Mouse (Mus musculus): ENCODE data around the gene Gtf2f1. TPM values are rescaled to one million over a fixed set of nuclear protein-coding genes. Genes with fewer than 3 reads are reported as not detected.

Gtf2f1 gene
- polyA plus RNA-seq, 1 experiment from 2014 or later: 58.0 TPM

DNA sequence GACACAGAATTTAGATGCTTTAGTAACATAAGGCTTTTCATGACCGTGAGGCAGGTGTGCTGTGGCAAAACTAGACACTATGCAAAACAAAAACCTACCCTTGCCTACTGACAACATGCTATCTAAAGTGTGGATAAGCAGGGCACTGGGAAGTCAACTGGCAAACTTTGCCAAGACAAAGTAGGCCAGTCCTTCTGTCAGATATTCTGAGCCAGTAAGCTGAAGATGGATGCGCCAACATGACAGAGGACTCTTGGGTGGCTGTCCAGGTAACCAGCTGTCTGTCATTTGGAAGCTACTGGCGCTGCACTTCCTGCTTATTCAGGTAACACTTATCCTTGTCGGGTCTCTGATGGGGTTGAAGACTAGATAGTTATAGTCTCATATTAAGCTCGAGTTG, 41.0 kb downstream of the Gtf2f1 start:
- no peaks in the 10 kb centered on the region for H3K27me3 ChIP-seq (ENCODE audit: control insufficient read depth, insufficient read depth, low read length)
- no peaks in the 10 kb centered on the region for H3K36me3 ChIP-seq (ENCODE audit: control insufficient read depth, insufficient read depth, low read length)
- no peaks in the 10 kb centered on the region for H3K9me3 ChIP-seq (replicated peaks; ENCODE audit: control insufficient read depth, low read length)
- ATAC-seq (ENCODE audit: insufficient read depth, low FRiP score): no peak
- WGBS: 65% methylated on average over 5 of the region's 5 CpGs
- no peak overlapping the region for H3K4me3 ChIP-seq (replicated peaks; ENCODE audit: low read length)
- H3K4me1 ChIP-seq (ENCODE audit: control insufficient read depth, insufficient read depth, low read length): no peaks in the 10 kb centered on the region
- no peak overlapping the region for H3K4me2 ChIP-seq (ENCODE audit: low read depth, low read length)
- no peak overlapping the region for H3K27ac ChIP-seq (ENCODE audit: low read length)
- H3K9ac ChIP-seq (ENCODE audit: low read length): no peak overlapping the region

DNA sequence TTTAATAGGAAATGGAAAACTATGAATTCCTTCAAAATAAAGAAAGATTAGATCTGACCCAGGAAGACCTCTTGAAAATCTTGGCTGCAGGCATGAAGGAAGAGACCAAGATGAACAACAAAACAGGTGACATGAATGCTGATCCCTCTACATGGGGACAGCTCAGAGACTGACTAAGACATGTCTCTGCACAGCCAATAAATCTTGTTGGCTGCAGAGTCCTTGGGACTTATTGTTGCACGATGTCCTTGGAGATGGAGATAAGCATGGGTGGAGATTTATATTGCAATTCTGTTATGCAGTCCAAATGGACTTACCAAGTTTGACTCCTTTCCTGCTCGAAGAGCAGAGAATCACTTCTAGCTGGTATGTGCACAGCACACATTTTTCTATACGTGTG, 41.8 kb downstream of the Gtf2f1 start:
- no peak overlapping the region for H3K9ac ChIP-seq (ENCODE audit: low read length)

GRCm38 (mm10) chr17:56963646-56964045, 47.4 kb downstream of the Gtf2f1 start:
- H3K9me3 ChIP-seq (replicated peaks; ENCODE audit: control insufficient read depth, low read length): no peaks in the 10 kb centered on the region
- no peak for ATAC-seq (ENCODE audit: insufficient read depth, low FRiP score)
- H3K27me3 ChIP-seq (ENCODE audit: control insufficient read depth, insufficient read depth, low read length): no peaks in the 10 kb centered on the region
- H3K9ac ChIP-seq (ENCODE audit: low read length): no peak overlapping the region
- H3K36me3 ChIP-seq (ENCODE audit: control insufficient read depth, insufficient read depth, low read length): no peaks in the 10 kb centered on the region
- H3K27ac ChIP-seq (ENCODE audit: low read length): no peak overlapping the region
- 72% methylated on average over 6 of the region's 6 CpGs for WGBS
- no peak overlapping the region for H3K4me2 ChIP-seq (ENCODE audit: low read depth, low read length)
- H3K4me3 ChIP-seq (replicated peaks; ENCODE audit: low read length): no peak overlapping the region
- no peaks in the 10 kb centered on the region for H3K4me1 ChIP-seq (ENCODE audit: control insufficient read depth, insufficient read depth, low read length)

More for the DNA sequence above, 41.8 kb downstream of the Gtf2f1 start:
- 52% methylated on average over 3 of the region's 3 CpGs for WGBS
- no peak overlapping the region for H3K4me3 ChIP-seq (replicated peaks; ENCODE audit: low read length)
- ATAC-seq (ENCODE audit: insufficient read depth, low FRiP score): no peak
- H3K9me3 ChIP-seq (replicated peaks; ENCODE audit: control insufficient read depth, low read length): no peaks in the 10 kb centered on the region
- H3K36me3 ChIP-seq (ENCODE audit: control insufficient read depth, insufficient read depth, low read length): no peaks in the 10 kb centered on the region
- H3K4me2 ChIP-seq (ENCODE audit: low read depth, low read length): no peak overlapping the region
- H3K27ac ChIP-seq (ENCODE audit: low read length): no peak overlapping the region
- H3K27me3 ChIP-seq (ENCODE audit: control insufficient read depth, insufficient read depth, low read length): no peaks in the 10 kb centered on the region
- H3K4me1 ChIP-seq (ENCODE audit: control insufficient read depth, insufficient read depth, low read length): no peaks in the 10 kb centered on the region

DNA sequence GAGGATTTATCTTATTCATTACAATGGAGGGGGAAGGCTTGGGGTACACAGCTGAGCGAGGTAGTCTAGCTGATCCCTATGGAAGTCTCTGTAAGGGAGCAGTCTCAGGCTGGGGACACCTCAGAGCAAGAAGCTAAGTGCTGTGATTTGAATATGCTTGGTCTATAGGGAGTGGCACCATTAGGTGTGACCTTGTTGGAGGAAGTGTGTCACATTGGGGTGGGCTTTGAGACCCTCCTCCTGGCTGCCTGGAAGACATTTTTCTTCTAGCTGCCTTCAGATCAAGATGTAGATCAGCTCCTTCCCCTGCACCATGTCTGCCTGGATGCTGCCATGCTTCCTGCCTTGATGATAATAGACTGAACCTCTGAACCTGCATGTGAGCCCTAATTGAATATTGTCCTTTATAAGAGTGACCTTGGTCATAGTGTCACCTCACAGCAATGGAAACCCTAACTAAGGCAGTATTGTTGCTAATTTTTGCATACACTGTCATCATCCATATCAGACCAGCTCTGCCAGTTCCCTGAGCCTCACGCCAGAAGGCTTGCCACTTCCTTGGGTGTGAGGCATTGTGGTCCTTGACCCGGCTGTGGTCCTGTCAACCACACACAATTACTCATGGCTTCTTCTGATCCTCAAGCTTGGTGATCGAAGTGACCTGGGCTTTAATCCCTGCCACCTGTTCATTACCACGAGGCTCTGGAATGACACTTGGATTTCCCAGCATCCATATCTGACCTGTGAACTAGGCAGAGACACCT, 48.3 kb downstream of the Gtf2f1 start:
- no peak overlapping the region for H3K9ac ChIP-seq (ENCODE audit: low read length)
- no peak overlapping the region for H3K4me3 ChIP-seq (replicated peaks; ENCODE audit: low read length)
- H3K4me1 ChIP-seq (ENCODE audit: control insufficient read depth, insufficient read depth, low read length): no peaks in the 10 kb centered on the region
- H3K9me3 ChIP-seq (replicated peaks; ENCODE audit: control insufficient read depth, low read length): no peaks in the 10 kb centered on the region
- H3K27ac ChIP-seq (ENCODE audit: low read length): no peak overlapping the region
- H3K36me3 ChIP-seq (ENCODE audit: control insufficient read depth, insufficient read depth, low read length): no peaks in the 10 kb centered on the region
- no peaks in the 10 kb centered on the region for H3K27me3 ChIP-seq (ENCODE audit: control insufficient read depth, insufficient read depth, low read length)
- H3K4me2 ChIP-seq (ENCODE audit: low read depth, low read length): no peak overlapping the region
- WGBS: 67% methylated on average over 5 of the region's 5 CpGs
- no peak for ATAC-seq (ENCODE audit: insufficient read depth, low FRiP score)

DNA sequence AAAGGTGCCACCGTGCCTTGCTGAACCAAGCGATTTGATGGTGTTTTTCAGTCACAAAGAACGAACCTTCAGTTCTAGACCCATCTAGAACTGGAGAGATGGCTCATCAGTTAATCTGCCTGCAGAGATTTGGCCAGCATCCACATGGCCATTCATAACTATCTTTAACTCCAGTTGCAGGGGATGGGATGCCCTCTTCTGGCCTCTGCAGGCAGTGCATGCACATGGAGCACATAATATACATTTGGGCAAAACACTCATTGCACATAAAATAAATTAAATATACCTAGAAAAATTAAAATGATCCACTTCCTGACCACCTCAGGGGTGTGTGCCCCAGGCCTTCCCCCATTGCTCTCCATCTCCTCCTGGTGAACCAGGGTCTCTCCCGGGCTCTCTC, 49.2 kb downstream of the Gtf2f1 start:
- no peak for ATAC-seq (ENCODE audit: insufficient read depth, low FRiP score)
- Histone ChIP-seq H3K4me3 (replicated peaks; ENCODE audit: low read length) (no peak overlapping the region), H3K9ac (ENCODE audit: low read length) (no peak overlapping the region), H3K27me3 (ENCODE audit: control insufficient read depth, insufficient read depth, low read length) (no peaks in the 10 kb centered on the region), H3K36me3 (ENCODE audit: control insufficient read depth, insufficient read depth, low read length) (no peaks in the 10 kb centered on the region), H3K4me2 (ENCODE audit: low read depth, low read length) (no peak overlapping the region), H3K27ac (ENCODE audit: low read length) (no peak overlapping the region), H3K4me1 (ENCODE audit: control insufficient read depth, insufficient read depth, low read length) (no peaks in the 10 kb centered on the region), H3K9me3 (replicated peaks; ENCODE audit: control insufficient read depth, low read length) (no peaks in the 10 kb centered on the region)
- 89% methylated on average over 4 of the region's 4 CpGs for WGBS

GRCm38 (mm10) chr17:56958667-56959066, 52.4 kb downstream of the Gtf2f1 start:
- ATAC-seq (ENCODE audit: insufficient read depth, low FRiP score): no peak
- Histone ChIP-seq H3K27ac (ENCODE audit: low read length) (no peak overlapping the region), H3K4me2 (ENCODE audit: low read depth, low read length) (no peak overlapping the region), H3K9ac (ENCODE audit: low read length) (no peak overlapping the region), H3K36me3 (ENCODE audit: control insufficient read depth, insufficient read depth, low read length) (no peaks in the 10 kb centered on the region), H3K27me3 (ENCODE audit: control insufficient read depth, insufficient read depth, low read length) (no peaks in the 10 kb centered on the region), H3K4me3 (replicated peaks; ENCODE audit: low read length) (no peak overlapping the region), H3K9me3 (replicated peaks; ENCODE audit: control insufficient read depth, low read length) (no peaks in the 10 kb centered on the region), H3K4me1 (ENCODE audit: control insufficient read depth, insufficient read depth, low read length) (no peaks in the 10 kb centered on the region)
- WGBS: 73% methylated on average over 4 of the region's 4 CpGs

DNA sequence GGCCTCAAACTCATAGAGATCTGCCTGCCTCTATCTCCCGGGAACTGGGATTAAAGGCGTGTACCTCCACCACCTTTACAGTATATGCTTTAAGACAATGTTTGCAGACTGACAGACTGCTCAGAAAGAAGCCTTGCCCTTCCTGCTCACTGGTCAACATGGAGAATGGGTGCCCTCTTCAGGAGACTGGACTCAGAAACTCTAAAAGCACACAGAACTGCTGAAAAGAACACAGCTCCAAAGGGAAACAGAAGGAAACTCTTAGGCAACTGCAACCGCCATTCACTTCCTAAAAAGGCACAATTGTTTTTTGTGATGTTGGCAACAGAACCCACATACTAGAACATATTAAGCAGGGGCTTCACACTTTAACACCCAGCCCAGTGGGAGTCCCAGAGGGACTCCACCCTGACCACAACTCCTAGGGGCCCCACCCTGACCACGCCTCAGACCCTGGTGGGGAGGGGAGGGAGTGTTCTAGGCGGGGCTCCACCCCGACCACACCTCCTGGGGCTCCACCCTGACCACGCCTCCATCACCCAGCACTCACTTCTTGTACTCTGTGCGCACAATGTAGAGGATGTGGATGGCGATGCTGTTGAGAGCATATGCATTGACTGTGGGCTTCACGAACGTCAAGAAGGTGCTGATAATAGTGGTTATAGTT, 53.2 kb downstream of the Gtf2f1 start:
- 20% methylated on average over 11 of the region's 11 CpGs for WGBS
- H3K27me3 ChIP-seq (ENCODE audit: control insufficient read depth, insufficient read depth, low read length): no peaks in the 10 kb centered on the region
- H3K4me2 ChIP-seq (ENCODE audit: low read depth, low read length): no peak overlapping the region
- no peak overlapping the region for H3K4me3 ChIP-seq (replicated peaks; ENCODE audit: low read length)
- H3K9ac ChIP-seq (ENCODE audit: low read length): no peak overlapping the region
- peak; percentile 87 for ATAC-seq (ENCODE audit: insufficient read depth, low FRiP score)
- no peaks in the 10 kb centered on the region for H3K36me3 ChIP-seq (ENCODE audit: control insufficient read depth, insufficient read depth, low read length)
- no peaks in the 10 kb centered on the region for H3K4me1 ChIP-seq (ENCODE audit: control insufficient read depth, insufficient read depth, low read length)
- no peaks in the 10 kb centered on the region for H3K9me3 ChIP-seq (replicated peaks; ENCODE audit: control insufficient read depth, low read length)
- no peak overlapping the region for H3K27ac ChIP-seq (ENCODE audit: low read length)

GRCm38 (mm10) chr17:56954871-56955270, 56.2 kb downstream of the Gtf2f1 start:
- H3K27me3 ChIP-seq (ENCODE audit: control insufficient read depth, insufficient read depth, low read length): no peaks in the 10 kb centered on the region

More at GRCm38 (mm10) chr17:56954871-56955270, 56.2 kb downstream of the Gtf2f1 start:
- no peak overlapping the region for H3K4me3 ChIP-seq (replicated peaks; ENCODE audit: low read length)
- no peaks in the 10 kb centered on the region for H3K9me3 ChIP-seq (replicated peaks; ENCODE audit: control insufficient read depth, low read length)
- H3K36me3 ChIP-seq (ENCODE audit: control insufficient read depth, insufficient read depth, low read length): no peaks in the 10 kb centered on the region
- no peak overlapping the region for H3K4me2 ChIP-seq (ENCODE audit: low read depth, low read length)
- 76% methylated on average over 7 of the region's 7 CpGs for WGBS
- H3K27ac ChIP-seq (ENCODE audit: low read length): no peak overlapping the region
- no peak for ATAC-seq (ENCODE audit: insufficient read depth, low FRiP score)
- no peaks in the 10 kb centered on the region for H3K4me1 ChIP-seq (ENCODE audit: control insufficient read depth, insufficient read depth, low read length)
- H3K9ac ChIP-seq (ENCODE audit: low read length): no peak overlapping the region
